Mouse (Mus musculus): ENCODE measurements around the gene Brca1.
A peak's percentile ranks its signal among the peaks of the same experiment; 100 is the strongest.
"Not testable (repeated sequence)": the region's sequence is repeated elsewhere in the genome, so short reads cannot be mapped to it uniquely, and the experiment has no call there.

Brca1 gene

DNA sequence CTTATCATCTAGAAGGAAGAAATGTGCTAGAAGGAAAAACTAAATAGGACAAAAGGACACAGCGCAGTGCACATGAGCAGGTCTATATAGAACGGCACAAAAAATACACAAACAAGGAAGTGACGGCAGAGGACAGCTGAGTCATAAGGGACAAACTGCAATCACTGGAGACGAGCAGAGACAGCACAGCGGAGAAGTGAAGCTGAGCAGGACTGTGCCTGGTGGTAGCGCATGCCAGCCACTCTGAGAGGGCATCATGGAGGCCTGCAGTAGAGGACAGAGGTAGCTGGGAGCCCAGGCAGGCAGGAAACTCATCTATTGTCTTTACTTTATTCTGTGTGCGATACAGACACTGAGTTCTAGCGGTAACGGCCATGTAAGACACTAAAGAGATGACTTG lies 8.2 kb downstream of the Brca1 start:
- DNase-seq (ENCODE audit: low spot score) = no peak

DNA sequence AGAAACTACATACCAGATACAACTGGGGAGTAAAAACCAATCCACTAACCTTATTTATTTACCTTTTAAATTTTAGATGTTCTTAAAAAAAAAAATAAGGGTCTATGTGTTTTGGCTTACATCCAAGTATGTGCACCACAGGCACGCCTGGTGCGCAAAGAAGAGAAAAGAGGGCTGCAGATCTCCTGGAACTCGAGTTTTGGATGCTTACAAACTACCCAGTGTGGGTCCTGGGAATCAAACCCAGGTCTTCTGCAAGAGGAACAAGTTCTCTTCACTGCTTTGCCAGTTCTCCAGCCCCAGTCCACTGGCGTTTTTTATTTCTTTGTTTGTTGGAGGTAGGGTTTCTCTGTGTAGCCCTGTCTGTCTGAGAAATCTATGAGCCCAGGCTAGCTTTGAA lies 25.1 kb downstream of the Brca1 start:
- no peak for DNase-seq (ENCODE audit: low spot score)

DNA sequence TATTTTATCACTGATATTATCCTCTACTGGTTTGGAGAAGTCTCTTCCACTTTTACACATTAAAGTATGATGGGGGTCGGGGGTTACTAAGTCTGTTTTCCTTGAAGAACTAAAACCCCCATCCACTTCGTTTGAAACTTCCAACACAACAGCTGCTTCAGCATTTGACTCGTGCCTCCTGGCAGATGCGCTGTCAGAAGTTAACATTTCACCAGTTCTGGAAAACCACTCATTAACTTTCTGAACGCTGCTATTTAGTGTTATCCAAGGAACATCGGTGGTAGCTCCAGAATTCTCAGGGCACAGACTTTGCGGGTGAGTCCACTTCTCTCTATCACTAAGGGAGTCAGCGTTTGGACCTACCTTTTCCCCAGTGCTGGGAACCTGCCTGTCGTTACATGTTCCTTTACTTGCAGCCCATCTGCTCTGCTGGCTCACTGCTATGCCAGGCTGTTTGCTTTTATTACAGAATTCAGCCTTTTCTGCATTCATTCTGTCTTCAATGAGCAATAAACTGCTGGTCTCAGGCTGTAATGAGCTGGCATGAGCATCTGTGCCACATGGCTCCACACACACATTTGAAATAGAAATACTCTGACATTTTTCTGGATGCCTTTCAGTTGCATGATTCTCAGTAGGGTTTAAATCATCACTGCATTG lies 25.7 kb downstream of the Brca1 start:
- peak; percentile 26 for DNase-seq (ENCODE audit: low spot score)

DNA sequence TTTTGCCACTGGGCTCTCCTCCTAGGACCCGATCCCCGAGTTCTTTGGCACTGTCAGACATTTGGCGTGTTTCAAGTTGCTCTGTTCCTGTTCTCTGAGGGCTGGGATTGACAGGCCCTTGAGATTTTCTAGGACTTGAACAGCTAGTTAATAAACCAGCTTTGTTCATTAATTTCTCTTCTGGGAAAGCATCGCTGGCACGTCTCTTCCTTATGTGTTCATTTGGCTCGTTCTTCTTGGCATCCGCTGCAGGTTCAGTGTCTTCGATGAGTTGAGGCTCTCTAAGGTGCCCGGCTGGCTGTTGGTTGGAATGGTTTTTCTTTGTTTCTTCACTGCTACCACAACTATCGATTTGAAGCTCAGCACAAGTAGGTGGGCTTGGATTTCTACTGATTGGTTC lies 26.7 kb downstream of the Brca1 start:
- no peak for DNase-seq (ENCODE audit: low spot score)

DNA sequence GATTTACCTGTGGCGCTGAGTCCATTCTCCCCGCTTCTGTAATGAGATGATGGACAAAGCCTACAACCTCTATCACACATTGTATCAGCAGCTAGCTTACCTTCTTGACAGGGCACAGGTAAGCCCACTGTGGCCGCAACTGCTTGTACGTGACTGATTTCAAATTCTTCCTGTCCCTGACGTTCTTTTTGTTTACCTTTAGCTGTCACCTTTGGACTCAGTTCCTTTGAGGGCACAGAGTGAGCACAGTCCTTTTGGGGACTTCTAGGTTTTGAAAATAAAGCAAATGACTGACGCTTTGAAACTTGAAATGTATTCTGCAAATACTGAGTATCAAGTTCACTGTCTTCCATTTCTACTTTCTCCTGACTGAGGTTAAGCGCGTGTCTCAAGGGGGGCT lies 27.3 kb downstream of the Brca1 start:
- peak; percentile 64 for DNase-seq (ENCODE audit: low spot score)

DNA sequence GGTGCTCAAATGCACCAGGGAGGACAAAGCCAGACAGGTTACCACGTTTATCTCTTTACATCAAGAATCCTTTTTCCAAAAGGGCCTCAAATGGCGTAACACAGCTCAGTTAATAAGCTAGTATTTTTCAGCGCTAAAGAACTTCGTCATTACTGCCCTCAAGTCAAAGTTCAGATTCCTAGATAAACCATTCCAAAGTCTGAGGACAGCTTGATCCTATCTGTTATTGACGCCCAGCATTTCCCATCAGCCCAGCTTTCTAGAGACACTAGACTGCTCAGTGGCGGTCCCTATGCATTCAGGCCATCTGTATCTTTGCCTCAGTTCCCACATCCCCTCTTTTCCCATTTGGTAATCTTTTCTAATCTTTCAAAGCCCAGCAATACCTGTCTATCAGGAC lies 32.4 kb downstream of the Brca1 start:
- peak; percentile 60 for DNase-seq (ENCODE audit: low spot score)

DNA sequence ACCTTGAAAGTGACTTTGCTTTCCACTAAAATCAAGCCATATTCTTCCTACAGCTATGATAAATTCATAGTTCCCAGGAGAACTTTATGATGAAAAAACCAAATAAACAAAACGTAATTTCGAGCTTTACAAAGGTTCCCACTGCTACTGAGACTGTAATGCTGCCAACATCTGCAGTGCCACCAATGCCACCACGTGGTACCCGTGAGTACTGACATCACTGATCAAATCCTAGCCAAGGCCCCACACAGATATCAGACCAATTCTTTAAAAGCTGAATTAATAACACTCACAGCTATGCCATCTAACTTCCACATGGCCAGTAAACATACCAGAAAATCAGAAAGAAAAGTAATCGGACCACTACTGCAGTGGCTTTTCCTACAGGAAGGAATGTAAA lies 32.8 kb downstream of the Brca1 start:
- no peak for DNase-seq (ENCODE audit: low spot score)

DNA sequence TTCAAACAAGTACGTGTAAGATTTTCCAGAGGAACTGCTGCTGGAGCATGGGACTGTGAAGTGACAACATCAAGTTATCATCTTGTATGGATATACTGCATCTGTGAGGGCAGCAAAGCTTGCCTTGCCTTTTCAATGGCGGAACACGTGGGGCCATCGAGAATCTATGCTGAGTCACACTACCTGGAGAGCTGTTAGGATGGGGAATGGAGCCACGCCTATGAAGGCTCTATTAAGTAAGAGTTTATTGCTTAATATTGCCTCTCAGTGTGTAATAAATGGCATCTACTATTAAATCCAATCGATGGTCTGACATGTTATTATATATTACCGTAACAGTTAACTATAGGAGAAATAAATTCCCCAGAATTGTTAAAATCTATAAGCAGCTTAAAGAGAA lies 44.7 kb downstream of the Brca1 start:
- DNase-seq (ENCODE audit: low spot score) = no peak

DNA sequence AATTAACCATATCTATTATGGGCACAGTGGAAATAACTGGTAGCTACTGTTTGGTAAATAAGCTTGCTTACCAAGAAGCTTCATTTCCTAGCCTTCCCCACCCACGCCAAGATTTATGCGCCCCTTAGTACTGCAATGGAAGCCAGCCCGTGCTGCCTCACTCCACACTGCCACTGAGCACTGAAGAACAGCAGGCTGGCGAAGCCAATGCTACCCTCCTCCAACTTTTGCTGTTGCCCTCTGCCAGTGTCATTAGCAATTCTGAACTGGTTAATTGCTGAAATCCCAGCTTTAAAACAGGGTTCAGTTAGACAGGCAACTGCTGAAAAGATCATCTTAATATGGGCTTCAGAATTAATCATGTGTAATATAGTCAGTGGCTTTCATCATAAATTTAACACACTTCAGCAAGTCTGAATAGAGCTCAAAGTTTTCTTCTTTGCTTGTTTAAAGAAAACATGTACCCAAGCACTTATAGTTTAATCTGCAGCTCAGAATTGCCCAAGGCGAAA lies 45.4 kb downstream of the Brca1 start:
- no peak for DNase-seq (ENCODE audit: low spot score)

DNA sequence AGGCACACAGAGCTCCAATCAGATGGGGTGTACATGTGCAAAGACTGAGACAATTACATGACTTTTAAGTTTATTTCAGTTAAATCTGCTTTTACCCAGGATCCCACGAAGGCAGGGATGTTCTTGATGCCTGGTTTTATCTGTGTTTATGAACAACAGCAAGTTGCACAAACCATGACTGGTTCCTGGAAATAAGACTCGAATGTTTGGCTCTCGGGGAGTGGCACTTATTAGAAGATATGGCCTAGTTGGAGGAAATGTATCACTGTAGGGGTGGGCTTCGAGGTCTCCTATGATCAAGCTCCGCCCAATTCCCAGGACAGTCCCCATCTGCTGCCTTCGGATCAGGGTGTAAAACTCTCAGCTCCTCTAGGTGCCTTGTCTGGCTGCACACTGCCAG lies 65.6 kb downstream of the Brca1 start:
- DNase-seq (ENCODE audit: low spot score) = no peak

DNA sequence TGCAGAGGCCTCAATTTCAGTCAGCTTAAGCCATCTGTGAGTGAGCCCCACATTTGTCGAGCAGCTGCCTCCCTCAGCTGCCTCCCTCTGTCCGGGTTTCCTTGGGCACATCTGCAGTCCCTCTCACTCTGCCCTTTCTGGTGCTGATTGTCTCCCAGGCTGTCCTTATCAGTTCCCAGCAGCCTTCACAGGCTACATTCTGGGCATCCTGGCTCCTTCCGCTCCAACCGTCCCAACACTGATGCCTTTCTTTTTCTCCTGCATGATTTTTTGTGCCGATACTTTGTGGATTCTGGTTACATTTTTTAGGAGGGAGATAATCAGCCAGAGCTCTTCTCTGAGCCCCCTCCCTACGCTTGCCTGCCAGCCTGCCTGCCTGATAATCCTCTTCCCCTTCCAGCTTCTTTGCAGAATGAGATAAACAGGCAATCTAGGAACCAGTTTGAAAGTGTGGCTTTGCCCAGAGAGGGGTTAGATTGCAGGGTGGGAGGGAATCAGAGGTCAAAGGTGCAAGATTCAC lies 66.2 kb downstream of the Brca1 start:
- peak; percentile 71 for DNase-seq (ENCODE audit: low spot score)

DNA sequence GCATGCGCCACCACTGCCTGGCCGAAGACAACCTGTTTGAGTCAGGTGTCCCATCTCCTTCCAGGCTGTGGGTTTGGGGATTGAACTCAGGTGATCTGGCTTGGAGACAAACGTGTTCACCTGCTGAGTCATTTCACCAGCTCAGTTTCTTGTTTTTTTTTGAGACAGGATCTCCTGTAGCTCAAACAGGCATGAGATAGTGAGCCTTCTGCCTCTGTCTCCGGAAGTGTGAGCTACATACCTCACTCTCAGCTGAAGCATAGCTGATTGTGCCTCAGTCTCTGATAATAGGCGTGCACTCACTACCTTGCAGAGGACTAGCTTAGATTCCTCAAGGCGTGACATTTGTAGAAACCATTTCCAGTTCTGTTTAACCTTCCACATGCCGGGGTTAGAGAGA lies 66.9 kb downstream of the Brca1 start:
- peak; percentile 48 for DNase-seq (ENCODE audit: low spot score)

DNA sequence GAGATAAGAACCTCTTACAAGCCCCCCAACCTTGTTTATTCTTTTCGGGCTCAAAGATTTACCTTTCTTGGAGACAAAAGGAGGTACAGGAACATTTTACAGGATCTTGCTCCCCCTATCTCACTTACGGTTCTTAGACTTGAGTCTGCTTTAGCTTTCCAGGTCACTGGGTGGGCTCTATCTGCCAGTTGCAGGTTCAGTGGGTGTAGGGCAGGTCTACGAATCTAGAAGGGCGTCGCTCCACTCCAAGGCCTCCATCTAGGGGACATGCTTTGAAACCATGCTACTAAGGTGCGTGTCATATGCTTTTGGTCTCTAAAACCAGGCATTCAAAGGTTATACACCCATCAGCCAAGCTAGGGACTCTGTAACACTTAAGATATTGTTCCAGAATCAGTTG lies 67.5 kb downstream of the Brca1 start:
- no peak for DNase-seq (ENCODE audit: low spot score)

DNA sequence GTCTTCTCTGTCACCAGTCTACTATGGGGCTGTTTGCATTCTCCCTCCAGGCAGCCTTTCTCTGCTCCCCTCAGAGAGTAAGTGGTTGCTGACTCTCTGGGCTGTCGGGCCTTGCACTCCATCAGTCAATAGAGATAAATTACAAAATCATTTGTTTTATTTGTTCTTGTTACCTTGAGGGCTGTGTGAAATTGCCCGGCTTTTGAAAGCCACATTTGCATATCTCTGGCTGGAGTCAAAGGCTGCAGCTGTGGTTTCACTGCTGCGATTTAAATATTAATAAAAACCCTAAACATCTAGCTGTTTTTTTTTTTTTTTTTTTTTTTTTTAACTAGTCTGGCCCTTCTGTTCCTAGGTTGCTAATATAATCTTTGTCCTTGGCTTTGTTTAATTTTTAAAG lies 68.0 kb downstream of the Brca1 start:
- DNase-seq (ENCODE audit: low spot score) = no peak

DNA sequence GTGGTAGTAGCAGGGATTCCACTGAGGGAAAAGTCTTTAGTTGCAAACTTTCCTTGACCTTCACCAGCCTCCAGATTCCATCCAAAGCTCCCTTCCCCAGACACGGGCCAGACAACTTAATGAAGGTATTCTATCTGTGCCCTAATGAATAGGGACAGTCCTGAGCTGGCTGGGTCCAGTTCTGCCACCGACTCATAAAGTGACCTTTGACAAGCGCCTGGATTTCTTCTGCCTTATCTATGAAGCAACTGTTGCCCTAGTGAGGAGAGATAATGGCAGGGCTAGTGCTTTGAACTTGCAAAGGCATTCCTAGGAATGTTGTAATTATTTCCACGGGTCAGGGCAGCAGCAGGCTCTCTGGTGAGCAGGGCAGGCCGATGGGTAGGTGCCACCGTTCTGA lies 70.8 kb downstream of the Brca1 start:
- peak; percentile 89 for DNase-seq (ENCODE audit: low spot score)

DNA sequence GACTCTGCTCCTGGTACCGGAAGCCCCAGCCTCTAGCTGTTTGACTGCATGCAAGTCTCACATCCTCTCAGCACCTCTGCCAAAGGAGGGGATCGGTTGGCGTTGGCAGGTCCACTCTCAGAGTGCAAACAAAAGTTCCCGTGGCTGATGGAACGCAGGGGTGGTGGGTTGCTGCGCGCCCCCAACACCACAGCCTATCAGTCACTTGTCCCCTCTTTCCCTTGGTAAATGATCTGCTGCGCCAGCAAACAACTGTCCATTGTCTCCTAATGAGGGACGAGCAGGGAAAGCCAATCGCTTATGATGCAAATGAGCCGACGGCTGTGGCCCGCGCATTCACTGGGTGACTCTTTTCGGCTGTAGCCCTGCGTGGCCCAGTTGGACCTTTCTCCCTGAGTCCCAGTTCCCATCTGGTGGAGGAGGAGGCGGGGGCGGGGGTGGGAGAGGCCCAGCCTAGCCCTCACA lies 72.6 kb downstream of the Brca1 start:
- no peak for DNase-seq (ENCODE audit: low spot score)

DNA sequence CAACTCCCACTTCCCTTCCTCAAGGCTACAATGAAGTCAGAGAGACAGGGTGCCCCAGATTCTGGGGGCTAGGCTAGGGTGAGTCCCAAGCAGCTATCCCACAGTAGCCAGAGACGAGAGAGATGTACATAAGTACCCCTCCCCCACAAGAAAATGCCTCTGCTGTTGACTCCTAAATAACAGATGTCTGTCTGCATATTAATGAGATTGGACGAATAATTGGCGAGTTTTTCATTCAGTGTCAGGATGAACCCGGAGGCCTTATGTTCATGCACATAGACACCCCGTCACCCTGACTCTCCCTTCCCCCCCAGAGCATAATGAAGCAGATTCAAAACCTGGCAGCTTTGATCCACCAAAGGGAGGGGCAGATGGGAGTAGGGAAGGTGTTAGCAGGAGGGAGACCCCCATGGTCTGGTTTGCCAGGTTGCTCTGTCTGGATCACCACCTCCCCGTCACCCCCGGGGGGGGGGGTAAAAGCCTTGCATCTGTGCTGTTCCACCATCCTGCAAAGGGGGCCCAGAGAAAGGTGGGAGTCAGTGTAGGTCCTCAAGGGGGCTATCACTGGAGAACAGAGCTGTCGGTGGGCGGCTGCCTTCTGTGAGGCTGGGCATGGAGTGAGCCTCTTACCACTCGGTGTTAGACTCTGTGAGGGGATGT lies 74.1 kb downstream of the Brca1 start:
- no peak for DNase-seq (ENCODE audit: low spot score)

DNA sequence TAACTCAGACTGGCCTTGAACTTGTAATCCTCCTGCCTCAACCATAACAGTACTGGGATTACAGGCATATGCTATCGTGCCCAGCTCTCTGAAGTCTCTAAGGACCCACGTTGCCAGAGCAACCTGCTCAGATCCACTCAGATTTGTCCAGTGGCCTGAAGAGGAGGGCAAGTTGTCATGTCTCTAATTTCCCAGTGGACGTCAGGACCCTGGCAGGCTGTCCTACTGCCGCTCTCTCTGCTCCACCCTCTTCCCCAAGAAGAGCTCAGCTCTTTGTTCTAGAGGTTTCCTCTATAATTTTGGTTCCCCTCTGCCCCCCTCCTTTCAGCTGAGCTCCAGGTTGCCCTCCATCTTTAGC lies 74.6 kb downstream of the Brca1 start:
- no peak for DNase-seq (ENCODE audit: low spot score)

DNA sequence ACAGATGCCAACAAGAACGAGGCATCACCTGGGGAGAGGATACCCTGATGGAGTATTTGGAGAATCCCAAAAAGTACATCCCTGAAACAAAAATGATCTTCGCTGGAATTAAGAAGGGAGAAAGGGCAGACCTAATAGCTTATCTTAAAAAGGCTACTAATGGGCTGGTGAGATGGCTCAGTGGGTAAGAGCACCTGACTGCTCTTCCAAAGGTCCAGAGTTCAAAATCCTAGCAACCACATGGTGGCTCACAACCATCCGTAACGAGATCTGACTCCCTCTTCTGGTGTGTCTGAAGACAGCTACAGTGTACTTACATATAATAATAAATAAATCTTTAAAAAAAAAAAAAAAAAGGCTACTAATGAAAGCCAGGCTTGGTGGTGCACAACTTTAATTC lies 75.4 kb downstream of the Brca1 start:
- DNase-seq (ENCODE audit: low spot score) = not testable (repeated sequence)

DNA sequence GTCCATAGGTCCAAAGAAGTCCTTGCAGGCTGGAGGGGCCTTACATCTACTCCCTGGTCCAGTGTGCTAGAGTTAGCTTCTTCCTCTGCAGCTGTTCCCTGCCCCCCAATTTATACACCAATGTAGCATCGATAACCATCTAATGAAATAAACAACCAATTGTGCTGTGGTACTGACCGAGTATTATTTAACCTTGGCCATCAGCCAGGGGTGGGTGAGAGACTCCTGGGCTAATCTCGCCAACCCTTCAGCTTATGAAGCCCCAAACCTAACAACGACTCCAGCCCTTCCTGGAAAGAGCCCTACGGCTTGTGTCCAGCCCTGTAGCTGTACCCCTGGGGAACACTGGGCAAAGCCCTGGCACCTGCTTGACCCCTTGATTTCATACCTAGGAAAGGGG lies 77.5 kb downstream of the Brca1 start:
- no peak for DNase-seq (ENCODE audit: low spot score)

DNA sequence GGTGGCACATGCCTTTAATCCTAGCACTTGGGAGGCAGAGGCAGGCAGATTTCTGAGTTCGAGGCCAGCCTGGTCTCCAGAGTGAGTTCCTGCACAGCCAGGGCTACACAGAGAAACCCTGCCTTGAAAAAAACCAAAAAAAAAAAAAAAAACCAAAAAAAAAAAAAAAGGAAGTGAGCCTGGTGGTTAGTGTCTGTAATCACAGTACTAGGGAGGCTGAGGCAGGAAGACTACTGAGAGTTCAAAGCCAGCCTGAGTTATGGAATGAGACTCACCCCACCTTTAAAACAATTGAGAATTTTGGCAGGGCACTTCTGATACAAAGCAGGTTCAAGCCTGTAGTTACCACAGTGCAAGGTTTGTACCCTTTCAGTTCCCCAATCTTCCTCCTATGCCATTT lies 78.1 kb downstream of the Brca1 start:
- not testable (repeated sequence) for DNase-seq (ENCODE audit: low spot score)

DNA sequence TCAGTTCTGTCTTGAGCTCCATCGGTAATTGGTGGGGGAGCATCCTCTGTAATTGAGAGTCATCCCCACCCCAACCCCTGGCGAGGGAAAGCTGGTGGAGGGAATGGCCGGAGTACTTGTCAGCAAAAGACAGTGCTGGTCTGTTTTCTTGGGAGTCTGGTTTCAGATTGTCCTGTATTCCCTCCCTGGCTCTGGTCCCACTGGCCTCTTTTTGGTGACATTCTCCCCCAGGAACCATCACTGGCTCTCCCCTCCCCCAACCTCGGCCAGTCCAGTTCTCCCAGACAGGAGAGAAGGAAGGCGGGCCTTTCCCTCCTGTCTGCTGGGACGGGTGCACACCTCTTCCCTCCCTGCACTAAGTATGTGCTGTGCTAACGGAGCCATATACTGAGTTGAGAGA lies 79.4 kb downstream of the Brca1 start:
- DNase-seq (ENCODE audit: low spot score) = no peak

DNA sequence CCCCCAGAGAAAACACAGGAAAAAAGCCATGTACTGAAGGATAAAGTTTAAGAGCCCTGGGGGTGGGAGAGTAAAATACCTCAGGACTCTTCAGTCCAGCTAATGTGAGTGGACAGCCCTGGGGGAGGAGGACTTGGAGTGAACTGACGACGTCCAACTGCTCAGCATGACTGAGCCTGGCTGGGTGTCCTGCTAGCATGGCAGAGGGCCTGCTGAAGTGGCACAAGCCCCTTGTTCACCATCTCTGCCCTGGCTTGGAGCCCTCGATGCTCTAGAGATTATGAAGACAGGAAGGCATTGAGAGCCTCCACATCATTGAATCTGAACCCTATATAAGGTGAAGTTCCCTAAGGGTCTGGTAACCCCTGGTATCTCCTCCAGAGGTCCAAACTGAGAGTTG lies 79.8 kb downstream of the Brca1 start:
- no peak for DNase-seq (ENCODE audit: low spot score)

DNA sequence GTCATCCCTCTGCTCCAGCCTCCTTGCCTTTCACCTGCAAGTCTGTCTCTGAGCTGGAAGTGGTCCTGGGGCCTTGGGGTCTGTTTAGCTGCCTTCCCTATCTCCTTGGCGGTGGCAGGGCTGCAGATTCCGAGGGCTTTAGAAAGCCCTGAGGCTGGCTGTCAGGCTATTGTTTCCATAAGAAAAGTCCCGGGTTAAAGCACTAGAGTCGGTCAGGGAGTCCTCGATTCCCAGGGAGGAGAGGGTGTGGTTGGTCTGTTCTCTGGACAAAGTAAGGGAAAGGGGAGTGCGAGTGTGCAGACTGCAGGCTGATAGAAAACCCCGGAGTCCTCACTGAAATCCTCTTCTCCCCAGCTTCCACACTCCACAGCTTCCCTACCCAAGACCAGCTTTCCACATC lies 81.5 kb downstream of the Brca1 start:
- peak; percentile 3 for DNase-seq (ENCODE audit: low spot score)
